Mouse (Mus musculus) embryo, embryonic 10 days (tissue): ENCODE measurements at regions not wholly inside any gene's neighbourhood (a gene's known extent, or its start where the extent isn't known, plus 50 kb on each side); places are given as distances from the start of the nearest gene placed in this dataset.
A peak's percentile ranks its signal among the peaks of the same experiment; 100 is the strongest.

Source experiments
- DNase-seq: peaks from one replicate; pipeline ENCODE4 v3.0.0-alpha.2; 2015; ENCODE audit warnings: low spot score

GRCm38 (mm10) chr6:51219691-51220090 is 212.8 kb upstream of the Nfe2l3 start:
- DNase-seq, result no peak

GRCm38 (mm10) chr6:51220778-51221177 is 211.7 kb upstream of the Nfe2l3 start:
- DNase-seq, result peak; percentile 46

GRCm38 (mm10) chr6:51236077-51236740 is 196.3 kb upstream of the Nfe2l3 start:
- no peak for DNase-seq

- no peak for DNase-seq
Observed at GRCm38 (mm10) chr6:51240039-51240438, 192.4 kb upstream of the Nfe2l3 start.

GRCm38 (mm10) chr6:51250233-51250632 is 182.2 kb upstream of the Nfe2l3 start:
- no peak for DNase-seq

- no peak for DNase-seq
Observed at GRCm38 (mm10) chr6:51251432-51251831, 181.0 kb upstream of the Nfe2l3 start.

GRCm38 (mm10) chr6:51252721-51253120 is 179.7 kb upstream of the Nfe2l3 start:
- DNase-seq, result no peak

- no peak for DNase-seq
Observed at GRCm38 (mm10) chr6:51256631-51257030, 175.8 kb upstream of the Nfe2l3 start.

- no peak for DNase-seq
Observed at GRCm38 (mm10) chr6:51257524-51257923, 174.9 kb upstream of the Nfe2l3 start.

- no peak for DNase-seq
Observed at GRCm38 (mm10) chr6:51258304-51258703, 174.2 kb upstream of the Nfe2l3 start.

GRCm38 (mm10) chr6:51263595-51263994 is 168.9 kb upstream of the Nfe2l3 start:
- no peak for DNase-seq

- DNase-seq, result no peak
Observed at GRCm38 (mm10) chr6:51265329-51265728, 167.1 kb upstream of the Nfe2l3 start.

GRCm38 (mm10) chr6:51266721-51267120 is 165.7 kb upstream of the Nfe2l3 start:
- DNase-seq, result no peak

GRCm38 (mm10) chr6:51267888-51268287 is 164.6 kb upstream of the Nfe2l3 start:
- no peak for DNase-seq

- DNase-seq, result no peak
Observed at GRCm38 (mm10) chr6:51268931-51269330, 163.5 kb upstream of the Nfe2l3 start.

- DNase-seq, result peak; percentile 33
Observed at GRCm38 (mm10) chr6:51269617-51270016, 162.9 kb upstream of the Nfe2l3 start.

- peak; percentile 98 for DNase-seq
Observed at GRCm38 (mm10) chr6:51270216-51271127, 162.0 kb upstream of the Nfe2l3 start.

- DNase-seq, result no peak
Observed at GRCm38 (mm10) chr6:51271128-51271480, 161.4 kb upstream of the Nfe2l3 start.

- DNase-seq, result no peak
Observed at GRCm38 (mm10) chr6:51272136-51272736, 160.2 kb upstream of the Nfe2l3 start.

- DNase-seq, result no peak
Observed at GRCm38 (mm10) chr6:51279491-51279890, 153.0 kb upstream of the Nfe2l3 start.

GRCm38 (mm10) chr6:51280231-51280630 is 152.2 kb upstream of the Nfe2l3 start:
- no peak for DNase-seq

GRCm38 (mm10) chr6:51283916-51284706 is 148.4 kb upstream of the Nfe2l3 start:
- DNase-seq, result no peak
